Mouse (Mus musculus): ENCODE results near the gene Fxyd3. TPM values are rescaled to one million over a fixed set of nuclear protein-coding genes. Genes with fewer than 3 reads are reported as not detected.

Fxyd3 gene
- polyA plus RNA-seq, 1 experiment from 2014 or later, result 8.0 TPM

- Histone ChIP-seq H3K4me3 (ENCODE audit: low read length) (no peak overlapping the region), H3K9me3 (replicated peaks; ENCODE audit: control insufficient read depth, low read length) (no peaks in the 10 kb centered on the region), H3K9ac (ENCODE audit: low read length) (no peak overlapping the region), H3K27me3 (ENCODE audit: control insufficient read depth, insufficient read depth, low read length) (no peaks in the 10 kb centered on the region), H3K36me3 (ENCODE audit: control insufficient read depth, insufficient read depth) (no peaks in the 10 kb centered on the region), H3K4me1 (ENCODE audit: control insufficient read depth, insufficient read depth, low read length) (no peaks in the 10 kb centered on the region), H3K4me2 (ENCODE audit: low read depth, low read length) (no peak overlapping the region), H3K27ac (ENCODE audit: low read length) (no peak overlapping the region)
- 84% methylated on average over 14 of the region's 14 CpGs for WGBS
- ATAC-seq (replicated peaks; ENCODE audit: extremely low read depth, insufficient read depth, low FRiP score), result no peak
These were observed 7.0 kb downstream of the Fxyd3 start for GRCm38 (mm10) chr7:31069491-31069890.

GRCm38 (mm10) chr7:31067836-31068235 lies 8.7 kb downstream of the Fxyd3 start:
- Histone ChIP-seq H3K4me1 (ENCODE audit: control insufficient read depth, insufficient read depth, low read length) (no peaks in the 10 kb centered on the region), H3K27me3 (ENCODE audit: control insufficient read depth, insufficient read depth, low read length) (no peaks in the 10 kb centered on the region), H3K4me3 (ENCODE audit: low read length) (no peak overlapping the region), H3K4me2 (ENCODE audit: low read depth, low read length) (no peak overlapping the region), H3K9ac (ENCODE audit: low read length) (no peak overlapping the region), H3K9me3 (replicated peaks; ENCODE audit: control insufficient read depth, low read length) (no peaks in the 10 kb centered on the region), H3K27ac (ENCODE audit: low read length) (no peak overlapping the region), H3K36me3 (ENCODE audit: control insufficient read depth, insufficient read depth) (no peaks in the 10 kb centered on the region)
- 33% methylated on average over 5 of the region's 5 CpGs for WGBS
- no peak for ATAC-seq (replicated peaks; ENCODE audit: extremely low read depth, insufficient read depth, low FRiP score)

GRCm38 (mm10) chr7:31063074-31063560 lies 13.4 kb downstream of the Fxyd3 start:
- Histone ChIP-seq H3K4me2 (ENCODE audit: low read depth, low read length) (no peak overlapping the region), H3K27ac (ENCODE audit: low read length) (no peak overlapping the region), H3K4me3 (ENCODE audit: low read length) (no peak overlapping the region), H3K4me1 (ENCODE audit: control insufficient read depth, insufficient read depth, low read length) (peaks cover 3% of the 10 kb centered on the region; the same call in 1 of the 2 replicates), H3K36me3 (ENCODE audit: control insufficient read depth, insufficient read depth) (no peaks in the 10 kb centered on the region), H3K9me3 (replicated peaks; ENCODE audit: control insufficient read depth, low read length) (no peaks in the 10 kb centered on the region), H3K27me3 (ENCODE audit: control insufficient read depth, insufficient read depth, low read length) (no peaks in the 10 kb centered on the region), H3K9ac (ENCODE audit: low read length) (no peak overlapping the region)
- no peak for ATAC-seq (replicated peaks; ENCODE audit: extremely low read depth, insufficient read depth, low FRiP score)
- 78% methylated on average over 12 of the region's 12 CpGs for WGBS

GRCm38 (mm10) chr7:31060621-31061010 lies 15.9 kb downstream of the Fxyd3 start:
- Histone ChIP-seq H3K36me3 (ENCODE audit: control insufficient read depth, insufficient read depth) (no peaks in the 10 kb centered on the region), H3K27ac (ENCODE audit: low read length) (no peak overlapping the region), H3K27me3 (ENCODE audit: control insufficient read depth, insufficient read depth, low read length) (no peaks in the 10 kb centered on the region), H3K9me3 (replicated peaks; ENCODE audit: control insufficient read depth, low read length) (no peaks in the 10 kb centered on the region), H3K4me2 (ENCODE audit: low read depth, low read length) (no peak overlapping the region), H3K9ac (ENCODE audit: low read length) (no peak overlapping the region), H3K4me1 (ENCODE audit: control insufficient read depth, insufficient read depth, low read length) (peaks cover 6% of the 10 kb centered on the region; the same call in 1 of the 2 replicates), H3K4me3 (ENCODE audit: low read length) (no peak overlapping the region)
- WGBS, result 87% methylated on average over 7 of the region's 7 CpGs
- no peak for ATAC-seq (replicated peaks; ENCODE audit: extremely low read depth, insufficient read depth, low FRiP score)

GRCm38 (mm10) chr7:31059919-31060620 lies 16.4 kb downstream of the Fxyd3 start:
- Histone ChIP-seq H3K9ac (ENCODE audit: low read length) (no peak overlapping the region), H3K27me3 (ENCODE audit: control insufficient read depth, insufficient read depth, low read length) (no peaks in the 10 kb centered on the region), H3K9me3 (replicated peaks; ENCODE audit: control insufficient read depth, low read length) (no peaks in the 10 kb centered on the region), H3K27ac (ENCODE audit: low read length) (no peak overlapping the region), H3K4me3 (ENCODE audit: low read length) (no peak overlapping the region), H3K4me1 (ENCODE audit: control insufficient read depth, insufficient read depth, low read length) (peaks cover 6% of the 10 kb centered on the region; the same call in 1 of the 2 replicates), H3K36me3 (ENCODE audit: control insufficient read depth, insufficient read depth) (no peaks in the 10 kb centered on the region), H3K4me2 (ENCODE audit: low read depth, low read length) (no peak overlapping the region)
- no peak for ATAC-seq (replicated peaks; ENCODE audit: extremely low read depth, insufficient read depth, low FRiP score)
- 75% methylated on average over 11 of the region's 11 CpGs for WGBS

GRCm38 (mm10) chr7:31059108-31059507 lies 17.4 kb downstream of the Fxyd3 start, which contains the start of gene Lgi4:
Gene Lgi4 (plus strand): TSS chr7:31059342.
- ATAC-seq (replicated peaks; ENCODE audit: extremely low read depth, insufficient read depth, low FRiP score), result no peak
- Histone ChIP-seq H3K4me2 (ENCODE audit: low read depth, low read length) (no peak within 1 kb of the TSS), H3K9ac (ENCODE audit: low read length) (no peak within 1 kb of the TSS), H3K27ac (ENCODE audit: low read length) (no peak within 1 kb of the TSS), H3K27me3 (ENCODE audit: control insufficient read depth, insufficient read depth, low read length) (no peaks in the 10 kb centered on the region), H3K4me3 (ENCODE audit: low read length) (no peak within 1 kb of the TSS), H3K9me3 (replicated peaks; ENCODE audit: control insufficient read depth, low read length) (no peaks in the 10 kb centered on the region), H3K4me1 (ENCODE audit: control insufficient read depth, insufficient read depth, low read length) (peaks cover 6% of the 10 kb centered on the region; the same call in 1 of the 2 replicates), H3K36me3 (ENCODE audit: control insufficient read depth, insufficient read depth) (no peaks in the 10 kb centered on the region)
- 2% methylated on average over 2 of the region's 2 CpGs for WGBS

GRCm38 (mm10) chr7:31058211-31058610 lies 18.3 kb downstream of the Fxyd3 start:
- 85% methylated on average over 6 of the region's 6 CpGs for WGBS
- Histone ChIP-seq H3K9ac (ENCODE audit: low read length) (no peak overlapping the region), H3K36me3 (ENCODE audit: control insufficient read depth, insufficient read depth) (no peaks in the 10 kb centered on the region)

GRCm38 (mm10) chr7:31057730-31058129 lies 18.8 kb downstream of the Fxyd3 start:
- WGBS, result 69% methylated on average over 5 of the region's 5 CpGs
- ATAC-seq (replicated peaks; ENCODE audit: extremely low read depth, insufficient read depth, low FRiP score), result no peak

More at GRCm38 (mm10) chr7:31058211-31058610, 18.3 kb downstream of the Fxyd3 start:
- H3K4me3 ChIP-seq (ENCODE audit: low read length), result no peak overlapping the region
- no peaks in the 10 kb centered on the region for H3K9me3 ChIP-seq (replicated peaks; ENCODE audit: control insufficient read depth, low read length)
- no peak overlapping the region for H3K27ac ChIP-seq (ENCODE audit: low read length)
- peaks cover 13% of the 10 kb centered on the region for H3K4me1 ChIP-seq (ENCODE audit: control insufficient read depth, insufficient read depth, low read length)
- no peak overlapping the region for H3K4me2 ChIP-seq (ENCODE audit: low read depth, low read length)
- H3K27me3 ChIP-seq (ENCODE audit: control insufficient read depth, insufficient read depth, low read length), result no peaks in the 10 kb centered on the region
- no peak for ATAC-seq (replicated peaks; ENCODE audit: extremely low read depth, insufficient read depth, low FRiP score)

GRCm38 (mm10) chr7:31057071-31057470 lies 19.4 kb downstream of the Fxyd3 start, which contains the start of gene Fxyd1:
Gene Fxyd1 (minus strand): TSS chr7:31057199.
- H3K4me2 ChIP-seq (ENCODE audit: low read depth, low read length), result peak within 1 kb of the TSS; percentile 3; the same call in 1 of the 2 replicates
- no peak within 1 kb of the TSS for H3K4me3 ChIP-seq (ENCODE audit: low read length)

More at GRCm38 (mm10) chr7:31057730-31058129, 18.8 kb downstream of the Fxyd3 start:
- Histone ChIP-seq H3K9me3 (replicated peaks; ENCODE audit: control insufficient read depth, low read length) (no peaks in the 10 kb centered on the region), H3K4me3 (ENCODE audit: low read length) (no peak overlapping the region), H3K36me3 (ENCODE audit: control insufficient read depth, insufficient read depth) (no peaks in the 10 kb centered on the region), H3K9ac (ENCODE audit: low read length) (no peak overlapping the region), H3K27me3 (ENCODE audit: control insufficient read depth, insufficient read depth, low read length) (0 out of 2 replicates have a peak, but pooled peaks cover 2% of the 10 kb centered on the region), H3K4me2 (ENCODE audit: low read depth, low read length) (no peak overlapping the region), H3K27ac (ENCODE audit: low read length) (no peak overlapping the region), H3K4me1 (ENCODE audit: control insufficient read depth, insufficient read depth, low read length) (peaks cover 18% of the 10 kb centered on the region)

More at GRCm38 (mm10) chr7:31057071-31057470, 19.4 kb downstream of the Fxyd3 start, which contains the start of gene Fxyd1:
- Histone ChIP-seq H3K27ac (ENCODE audit: low read length) (peak within 1 kb of the TSS; percentile 98), H3K9me3 (replicated peaks; ENCODE audit: control insufficient read depth, low read length) (no peaks in the 10 kb centered on the region), H3K9ac (ENCODE audit: low read length) (peak within 1 kb of the TSS; percentile 6; the same call in 1 of the 2 replicates), H3K4me1 (ENCODE audit: control insufficient read depth, insufficient read depth, low read length) (peaks cover 24% of the 10 kb centered on the region), H3K36me3 (ENCODE audit: control insufficient read depth, insufficient read depth) (no peaks in the 10 kb centered on the region), H3K27me3 (ENCODE audit: control insufficient read depth, insufficient read depth, low read length) (peaks cover 5% of the 10 kb centered on the region; the same call in 1 of the 2 replicates)
- no peak for ATAC-seq (replicated peaks; ENCODE audit: extremely low read depth, insufficient read depth, low FRiP score)
- WGBS, result 80% methylated on average over 2 of the region's 2 CpGs
